Mouse (Mus musculus) liver, adult 2 months (tissue): ENCODE data around the gene Pde4d.

Experiments used
- CTCF ChIP-seq: fragments of 200-500 bp; IDR thresholded peaks from 2 replicates; pipeline ENCODE4 v1.5.1; 2011; ENCODE audit warnings: low read depth, low read length, control low read depth
- POLR2A ChIP-seq: fragments of 200-500 bp; IDR thresholded peaks from 2 replicates; pipeline ENCODE4 v1.6.1; 2011; ENCODE audit warnings: low read length, control low read depth; ENCODE audit not compliant: insufficient read depth; ENCODE audit errors: extremely low read depth

DNA sequence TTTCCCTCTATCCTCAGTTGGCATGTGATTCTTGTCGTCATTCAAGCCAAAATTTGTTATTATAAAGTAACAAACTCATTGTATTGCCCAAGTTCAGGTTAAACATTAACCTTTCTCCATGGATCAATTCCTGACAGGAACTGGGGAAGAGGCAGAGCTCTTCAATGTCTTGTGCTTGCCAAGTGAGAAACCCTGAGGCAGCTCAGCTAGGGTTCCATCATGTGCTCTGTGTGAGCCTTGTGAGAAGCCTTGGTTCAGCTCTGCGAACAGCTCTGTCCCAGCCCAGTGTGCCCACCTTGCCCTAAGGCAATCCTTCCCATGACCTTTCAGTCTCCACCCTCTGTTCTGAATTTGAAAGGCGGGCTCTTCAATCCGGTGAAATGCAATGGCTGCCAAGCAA, 1150.0 kb downstream of the Pde4d start:
- TF ChIP-seq CTCF (no peak), POLR2A (no peak)
